Mouse (Mus musculus): ENCODE data around the gene Slc7a11.

Slc7a11 gene

GRCm38 (mm10) chr3:50406771-50407170, 36.6 kb downstream of the Slc7a11 start:
- intact Hi-C loops (cut with DNase I): no loop called here

- intact Hi-C loops (cut with DNase I): no loop called here
Observed at GRCm38 (mm10) chr3:50405915-50406314, 37.5 kb downstream of the Slc7a11 start.

DNA sequence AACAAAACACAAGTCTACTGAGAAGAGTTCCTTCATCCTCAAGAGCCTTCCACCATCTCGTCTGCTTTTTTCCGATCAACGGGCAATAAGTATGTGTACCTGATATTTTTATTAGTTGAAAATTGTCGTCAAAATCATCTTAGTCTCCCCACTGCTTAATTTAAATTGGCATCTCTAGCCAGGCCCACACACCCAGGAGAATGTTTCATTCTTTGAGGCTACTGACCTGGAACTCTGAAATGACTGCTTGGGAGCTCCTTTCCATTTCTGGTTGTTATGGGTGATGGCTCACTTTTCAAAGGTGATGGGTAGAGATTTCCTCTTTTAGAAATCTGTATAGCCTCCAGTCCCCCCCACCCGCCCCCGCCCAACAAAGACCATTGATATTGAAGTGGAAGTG, 54.6 kb downstream of the Slc7a11 start:
- intact Hi-C loops (cut with DNase I): loop anchor here (10.0 kb wide), 1 partner anchor 516 kb away; no protein-coding TSS in a partner anchor

GRCm38 (mm10) chr3:50388288-50388687, 55.1 kb downstream of the Slc7a11 start:
- intact Hi-C loops (cut with DNase I): loop anchor here (10.0 kb wide), 1 partner anchor 517 kb away; no protein-coding TSS in a partner anchor

- intact Hi-C loops (cut with DNase I): loop anchor here (10.0 kb wide), 1 partner anchor 518 kb away; no protein-coding TSS in a partner anchor
Observed at GRCm38 (mm10) chr3:50387280-50387679, 56.1 kb downstream of the Slc7a11 start.

GRCm38 (mm10) chr3:50386561-50387221, 56.7 kb downstream of the Slc7a11 start:
- intact Hi-C loops (cut with DNase I): loop anchor here (10.0 kb wide), 1 partner anchor 518 kb away; no protein-coding TSS in a partner anchor

DNA sequence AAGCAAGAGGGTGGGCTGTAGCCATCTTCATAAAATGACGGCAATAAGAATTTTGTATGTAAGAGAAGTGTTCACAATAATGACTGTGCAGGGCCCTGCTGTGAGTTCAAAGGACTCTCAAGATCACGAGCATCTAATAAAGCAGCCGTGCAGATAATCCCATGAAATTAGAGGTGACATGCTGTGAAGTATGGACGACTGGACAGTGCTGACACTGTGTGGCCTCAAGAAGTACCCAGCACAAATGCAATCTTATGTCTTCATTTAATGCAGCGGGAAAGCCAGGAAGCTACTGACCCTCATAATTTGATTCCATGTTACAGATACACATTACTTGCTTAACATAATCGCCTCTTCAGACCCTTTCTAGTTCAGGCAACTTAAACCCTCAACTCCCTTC, 57.3 kb downstream of the Slc7a11 start:
- intact Hi-C loops (cut with DNase I): loop anchor here (10.0 kb wide), 1 partner anchor 519 kb away; no protein-coding TSS in a partner anchor

DNA sequence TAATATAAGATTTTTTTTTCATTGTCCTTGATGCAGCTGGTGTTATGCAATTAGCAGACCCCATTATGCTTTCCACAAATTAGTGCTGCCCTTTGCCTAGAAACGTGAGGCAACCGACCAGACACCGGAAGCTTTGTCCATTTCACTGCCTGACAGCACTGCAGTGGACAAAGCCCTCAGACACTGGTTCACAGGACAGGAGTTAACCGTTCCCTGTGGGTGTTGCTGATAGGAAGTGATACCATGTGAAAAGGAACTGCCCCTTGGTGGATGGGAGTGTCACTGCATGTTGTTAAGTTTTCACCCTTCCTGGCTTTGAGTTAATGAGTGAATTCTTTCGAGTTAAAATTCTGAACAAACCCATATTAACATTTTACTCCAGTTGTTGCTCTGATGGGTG, 60.7 kb downstream of the Slc7a11 start:
- intact Hi-C loops (cut with DNase I): loop anchor here (10.0 kb wide), 1 partner anchor 522 kb away; no protein-coding TSS in a partner anchor

- intact Hi-C loops (cut with DNase I): loop anchor here (2.0 to 10.0 kb wide), 2 partner anchors 77 to 523 kb away; no protein-coding TSS in a partner anchor
Observed at GRCm38 (mm10) chr3:50381861-50382693, 61.3 kb downstream of the Slc7a11 start.

- intact Hi-C loops (cut with DNase I): loop anchor here (2.0 to 10.0 kb wide), 2 partner anchors 77 to 523 kb away; no protein-coding TSS in a partner anchor
Observed at GRCm38 (mm10) chr3:50381160-50381860, 62.1 kb downstream of the Slc7a11 start.

DNA sequence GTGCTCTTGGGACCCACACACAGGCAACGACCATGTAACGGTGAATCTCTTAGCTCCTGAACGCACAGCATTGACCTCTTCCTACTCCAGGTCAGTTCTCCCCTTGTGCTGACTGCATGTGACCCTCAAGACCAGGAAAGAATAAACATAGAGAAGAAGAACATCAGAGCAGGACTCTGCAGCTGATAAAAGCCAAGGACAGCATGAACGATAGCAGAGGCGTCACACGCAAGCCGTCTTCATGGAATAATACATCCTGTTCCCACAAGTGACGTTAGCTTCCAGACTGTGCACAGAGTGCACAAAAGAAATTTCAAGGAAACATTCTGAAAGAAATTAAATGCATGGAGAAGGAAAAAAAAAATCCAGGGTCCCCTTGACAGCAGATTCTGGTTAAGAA, 63.5 kb downstream of the Slc7a11 start:
- intact Hi-C loops (cut with DNase I): loop anchor here (1.0 to 10.0 kb wide), 3 partner anchors 75 to 525 kb away; no protein-coding TSS in a partner anchor

DNA sequence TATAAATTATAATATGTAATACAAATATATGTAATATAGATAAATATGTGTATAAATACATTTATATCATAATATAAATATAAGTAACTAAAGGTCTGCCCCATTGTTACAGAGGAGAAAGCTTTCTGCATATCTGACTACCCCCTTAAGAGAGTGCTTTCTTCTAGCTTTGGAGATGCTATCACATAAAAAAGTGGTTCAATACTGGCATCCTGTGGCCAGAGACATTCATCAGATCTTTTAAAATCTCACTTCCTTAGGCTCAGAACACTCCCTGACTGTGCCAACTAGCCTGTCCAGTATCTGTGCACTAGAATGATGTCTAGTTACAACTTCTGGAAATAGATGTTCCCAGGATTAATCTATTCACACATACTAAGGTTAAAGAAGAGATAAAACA, 67.9 kb downstream of the Slc7a11 start:
- intact Hi-C loops (cut with DNase I): no loop called here

DNA sequence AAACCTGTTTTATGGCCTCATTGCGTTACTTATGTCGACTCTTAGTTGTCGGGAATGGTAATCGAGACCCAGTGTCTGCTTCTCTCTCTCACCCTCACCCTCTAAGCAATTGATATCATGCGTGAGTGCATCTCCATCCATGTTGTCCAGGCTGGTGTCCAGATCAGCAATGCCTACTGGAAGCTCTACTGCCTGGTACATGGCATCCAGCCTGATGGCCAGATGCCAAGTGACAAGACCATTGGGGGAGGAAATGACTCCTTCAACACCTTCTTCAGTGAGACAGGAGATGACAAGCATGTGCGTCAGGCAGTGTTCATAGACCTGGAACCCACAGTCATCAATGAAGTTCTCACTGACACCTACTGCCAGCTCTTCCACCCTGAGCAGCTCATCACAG, 73.6 kb downstream of the Slc7a11 start:
- intact Hi-C loops (cut with DNase I): no loop called here

- intact Hi-C loops (cut with DNase I): no loop called here
Observed at GRCm38 (mm10) chr3:50367175-50367574, 76.2 kb downstream of the Slc7a11 start.

DNA sequence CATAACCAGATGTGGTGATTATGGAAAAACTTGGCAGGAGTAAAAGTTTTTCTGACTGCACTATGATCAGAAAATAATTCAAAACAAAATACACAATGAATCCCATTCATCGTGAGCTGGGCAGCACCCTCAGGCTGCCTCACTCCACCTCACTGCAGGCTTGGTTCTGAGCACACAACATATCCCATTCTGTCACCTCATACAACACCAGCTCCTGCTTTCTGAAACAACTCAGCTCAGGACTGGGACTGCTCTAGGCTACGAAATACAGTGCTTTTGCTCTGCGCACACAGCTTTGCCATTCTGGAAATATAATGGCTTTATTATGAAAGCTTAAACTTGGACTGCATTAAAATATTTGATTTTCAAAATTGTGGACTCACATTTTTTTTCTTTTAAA, 79.8 kb downstream of the Slc7a11 start:
- intact Hi-C loops (cut with DNase I): no loop called here

- intact Hi-C loops (cut with DNase I): no loop called here
Observed at GRCm38 (mm10) chr3:50347081-50347480, 96.3 kb downstream of the Slc7a11 start.

GRCm38 (mm10) chr3:50344411-50344810, 99.0 kb downstream of the Slc7a11 start:
- intact Hi-C loops (cut with DNase I): no loop called here

- intact Hi-C loops (cut with DNase I): no loop called here
Observed at GRCm38 (mm10) chr3:50324524-50324923, 118.9 kb downstream of the Slc7a11 start.

- intact Hi-C loops (cut with DNase I): no loop called here
Observed at GRCm38 (mm10) chr3:50323881-50324280, 119.5 kb downstream of the Slc7a11 start.

GRCm38 (mm10) chr3:50320862-50321261, 122.6 kb downstream of the Slc7a11 start:
- intact Hi-C loops (cut with DNase I): no loop called here

DNA sequence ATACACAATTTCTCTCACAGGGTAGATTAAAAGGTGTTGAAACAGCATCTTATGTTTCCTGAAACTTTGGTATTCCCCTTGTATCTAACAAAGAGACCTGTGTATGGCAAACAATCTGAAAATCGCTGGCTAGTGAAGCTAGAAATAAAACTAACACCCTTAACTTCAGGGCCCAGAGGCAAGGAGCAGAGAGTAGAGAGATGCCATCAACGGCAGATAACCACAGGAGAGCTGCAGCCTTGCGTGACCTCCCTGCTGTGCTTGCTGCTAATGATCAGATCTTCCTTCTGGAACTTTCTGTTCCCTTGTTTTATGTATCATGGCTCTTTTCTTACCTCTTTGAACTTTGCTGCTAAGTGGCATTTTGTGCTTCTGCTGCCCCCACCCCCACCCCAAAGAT, 125.3 kb downstream of the Slc7a11 start:
- intact Hi-C loops (cut with DNase I): no loop called here
